Mouse (Mus musculus) stomach, embryonic 16.5 days (tissue): ENCODE measurements around the gene Tpi1. TPM values are rescaled to one million over a fixed set of nuclear protein-coding genes. Genes with fewer than 3 reads are reported as not detected.
"Not testable (repeated sequence)": the region's sequence is repeated elsewhere in the genome, so short reads cannot be mapped to it uniquely, and the experiment has no call there.

Experiments
- ATAC-seq: fragments of 200-750 bp; cut with Nextera tagmentation; 2 replicates; pipeline ENCODE4 v1.8.0; 2017; ENCODE audit warnings: moderate number of reproducible peaks, moderate TSS enrichment; ENCODE audit not compliant: insufficient read depth, low FRiP score
- H3K27ac ChIP-seq: fragments of 300-500 bp; sonication (generic); 2 replicates; pipeline ENCODE4 v1.5.1; 2014; ENCODE audit warnings: low read length
- H3K27me3 ChIP-seq: fragments of 300-500 bp; sonication (generic); 2 replicates; pipeline ENCODE4 v1.6.1; 2014; ENCODE audit warnings: low read length, control low read depth, mixed read lengths; ENCODE audit not compliant: control insufficient read depth, insufficient read depth
- H3K36me3 ChIP-seq: fragments of 300-500 bp; sonication (generic); 2 replicates; pipeline ENCODE4 v1.6.1; 2014; ENCODE audit warnings: low read length; ENCODE audit not compliant: control insufficient read depth, insufficient read depth
- H3K4me1 ChIP-seq: fragments of 300-500 bp; sonication (generic); 2 replicates; pipeline ENCODE4 v1.6.1; 2014; ENCODE audit warnings: low read length, control low read depth, mixed read lengths; ENCODE audit not compliant: control insufficient read depth, insufficient read depth
- H3K4me2 ChIP-seq: fragments of 300-500 bp; sonication (generic); 2 replicates; pipeline ENCODE4 v1.6.1; 2014; ENCODE audit warnings: low read depth, low read length, mixed read lengths
- H3K4me3 ChIP-seq: fragments of 300-500 bp; sonication (generic); replicated peaks from 2 replicates; pipeline ENCODE4 v1.5.1; 2014; ENCODE audit warnings: mild to moderate bottlenecking, low read length
- H3K9ac ChIP-seq: fragments of 300-500 bp; sonication (generic); 2 replicates; pipeline ENCODE4 v1.6.1; 2014; ENCODE audit warnings: low read length
- H3K9me3 ChIP-seq: fragments of 300-500 bp; sonication (generic); replicated peaks from 2 replicates; pipeline ENCODE4 v1.6.1; 2016; ENCODE audit warnings: low read length, control low read depth; ENCODE audit not compliant: control insufficient read depth
- WGBS: fragments of 180-500 bp; shearing (Covaris S2); extraction: QIAGEN DNeasy Blood & Tissue Kit; methylation state at CpG from one replicate; pipeline ENCODE4 v1.1.7; 2014; 5-methylcytosine and 5-hydroxymethylcytosine counted together
- polyA plus RNA-seq: library from polyadenylated mRNA; unstranded; fragments of >200 nt; fragmentation: Nextera tagmentation; extraction: Ambion mirVana; gene quantifications from 2 replicates; pipeline ENCODE4 v1.2.1, GENCODE M21; 2015

Gene Tpi1
- polyA plus RNA-seq, 1 experiment from 2014 or later, result 959 TPM

GRCm38 (mm10) chr6:124812848-124813247 lies 1.2 kb downstream of the Tpi1 start:
- WGBS, result 10% methylated on average over 9 of the region's 9 CpGs
- Histone ChIP-seq H3K9me3 (no peaks in the 10 kb centered on the region), H3K27me3 (no peaks in the 10 kb centered on the region), H3K27ac (peak overlapping the region; percentile 97), H3K36me3 (peaks cover 16% of the 10 kb centered on the region; the same call in 1 of the 2 replicates), H3K4me3 (peak overlapping the region; percentile 82), H3K4me1 (peaks cover 35% of the 10 kb centered on the region), H3K9ac (peak overlapping the region; percentile 95), H3K4me2 (peak overlapping the region; percentile 95)
- ATAC-seq, result no peak

GRCm38 (mm10) chr6:124811701-124812560 lies 2.2 kb downstream of the Tpi1 start:
- Histone ChIP-seq H3K27me3 (no peaks in the 10 kb centered on the region), H3K4me2 (peak overlapping the region; percentile 95), H3K27ac (peak overlapping the region; percentile 30; the same call in 1 of the 2 replicates), H3K4me3 (peak overlapping the region; percentile 82), H3K9ac (peak overlapping the region; percentile 95), H3K4me1 (peaks cover 35% of the 10 kb centered on the region), H3K9me3 (no peaks in the 10 kb centered on the region), H3K36me3 (0 out of 2 replicates have a peak, but pooled peaks cover 7% of the 10 kb centered on the region)
- ATAC-seq, result no peak
- 72% methylated on average over 24 of the region's 24 CpGs for WGBS

GRCm38 (mm10) chr6:124811403-124811665 lies 2.8 kb downstream of the Tpi1 start:
- peak overlapping the region; percentile 30; the same call in 1 of the 2 replicates for H3K27ac ChIP-seq
- H3K36me3 ChIP-seq, result 0 out of 2 replicates have a peak, but pooled peaks cover 7% of the 10 kb centered on the region
- H3K9me3 ChIP-seq, result no peaks in the 10 kb centered on the region
- no peak for ATAC-seq
- no peak overlapping the region for H3K4me2 ChIP-seq
- H3K27me3 ChIP-seq, result no peaks in the 10 kb centered on the region
- peaks cover 37% of the 10 kb centered on the region for H3K4me1 ChIP-seq
- no peak overlapping the region for H3K9ac ChIP-seq
- WGBS, result 76% methylated on average over 4 of the region's 4 CpGs
- H3K4me3 ChIP-seq, result no peak overlapping the region

- H3K9ac ChIP-seq, result peak overlapping the region; percentile 81; the same call in 1 of the 2 replicates
- peak overlapping the region; percentile 93 for H3K4me2 ChIP-seq
- peak overlapping the region; percentile 96; the same call in 1 of the 2 replicates for H3K27ac ChIP-seq
- WGBS, result 81% methylated on average over 10 of the region's 11 CpGs
- not testable (repeated sequence) for H3K27me3 ChIP-seq, H3K4me3 ChIP-seq, H3K36me3 ChIP-seq, ATAC-seq, H3K9me3 ChIP-seq
- H3K4me1 ChIP-seq, result peaks cover 42% of the 10 kb centered on the region
These were observed 3.3 kb downstream of the Tpi1 start for GRCm38 (mm10) chr6:124810566-124811402.

- H3K27me3 ChIP-seq, result no peaks in the 10 kb centered on the region
- no peak for ATAC-seq
- peak overlapping the region; percentile 96 for H3K27ac ChIP-seq
- H3K4me1 ChIP-seq, result peaks cover 41% of the 10 kb centered on the region
- no peaks in the 10 kb centered on the region for H3K9me3 ChIP-seq
- peak overlapping the region; percentile 93 for H3K4me2 ChIP-seq
- 0 out of 2 replicates have a peak, but pooled peaks cover 7% of the 10 kb centered on the region for H3K36me3 ChIP-seq
- H3K9ac ChIP-seq, result peak overlapping the region; percentile 81
- H3K4me3 ChIP-seq, result peak overlapping the region; percentile 66
- WGBS, result 39% methylated on average over 14 of the region's 14 CpGs
These were observed 4.1 kb downstream of the Tpi1 start for GRCm38 (mm10) chr6:124809775-124810538.

- no peaks in the 10 kb centered on the region for H3K27me3 ChIP-seq
- H3K4me1 ChIP-seq, result peaks cover 34% of the 10 kb centered on the region
- H3K4me3 ChIP-seq, result peak overlapping the region; percentile 66
- H3K36me3 ChIP-seq, result 0 out of 2 replicates have a peak, but pooled peaks cover 7% of the 10 kb centered on the region
- peak overlapping the region; percentile 81 for H3K9ac ChIP-seq
- H3K9me3 ChIP-seq, result no peaks in the 10 kb centered on the region
- peak overlapping the region; percentile 96 for H3K27ac ChIP-seq
- WGBS, result under 1% methylated on average over 35 of the region's 35 CpGs
- peak overlapping the region; percentile 93 for H3K4me2 ChIP-seq
- ATAC-seq, result peak; percentile 14; the same call in 1 of the 2 replicates
These were observed 4.9 kb downstream of the Tpi1 start for GRCm38 (mm10) chr6:124809052-124809774.

- Histone ChIP-seq H3K27me3 (no peaks in the 10 kb centered on the region), H3K27ac (peak within 1 kb of the TSS; percentile 96), H3K4me2 (peak within 1 kb of the TSS; percentile 93), H3K9me3 (no peaks in the 10 kb centered on the region), H3K4me1 (peaks cover 33% of the 10 kb centered on the region), H3K4me3 (peak within 1 kb of the TSS; percentile 66), H3K36me3 (0 out of 2 replicates have a peak, but pooled peaks cover 7% of the 10 kb centered on the region), H3K9ac (peak within 1 kb of the TSS; percentile 81)
- WGBS, result 2% methylated on average over 29 of the region's 29 CpGs
- ATAC-seq, result peak; percentile 65
These were observed 5.6 kb downstream of the Tpi1 start, which contains the start of gene Spsb2 for GRCm38 (mm10) chr6:124808358-124809012. TSS of gene Spsb2 (plus strand) at chr6:124808661.

GRCm38 (mm10) chr6:124807986-124808357 lies 6.1 kb downstream of the Tpi1 start:
- H3K9ac ChIP-seq, result peak overlapping the region; percentile 81

More at GRCm38 (mm10) chr6:124807986-124808357, 6.1 kb downstream of the Tpi1 start:
- H3K4me1 ChIP-seq, result peaks cover 32% of the 10 kb centered on the region
- WGBS, result 64% methylated on average over 6 of the region's 6 CpGs
- no peaks in the 10 kb centered on the region for H3K9me3 ChIP-seq
- peak overlapping the region; percentile 66 for H3K4me3 ChIP-seq
- H3K27ac ChIP-seq, result peak overlapping the region; percentile 96
- no peaks in the 10 kb centered on the region for H3K27me3 ChIP-seq
- peak overlapping the region; percentile 93 for H3K4me2 ChIP-seq
- H3K36me3 ChIP-seq, result 0 out of 2 replicates have a peak, but pooled peaks cover 7% of the 10 kb centered on the region
- ATAC-seq, result no peak
